Mouse (Mus musculus): ENCODE data around the gene Mindy2. TPM values are rescaled to one million over a fixed set of nuclear protein-coding genes. Genes with fewer than 3 reads are reported as not detected.

Gene Mindy2
- 110 TPM for polyA plus RNA-seq (2017; shearing (Covaris generic))

DNA sequence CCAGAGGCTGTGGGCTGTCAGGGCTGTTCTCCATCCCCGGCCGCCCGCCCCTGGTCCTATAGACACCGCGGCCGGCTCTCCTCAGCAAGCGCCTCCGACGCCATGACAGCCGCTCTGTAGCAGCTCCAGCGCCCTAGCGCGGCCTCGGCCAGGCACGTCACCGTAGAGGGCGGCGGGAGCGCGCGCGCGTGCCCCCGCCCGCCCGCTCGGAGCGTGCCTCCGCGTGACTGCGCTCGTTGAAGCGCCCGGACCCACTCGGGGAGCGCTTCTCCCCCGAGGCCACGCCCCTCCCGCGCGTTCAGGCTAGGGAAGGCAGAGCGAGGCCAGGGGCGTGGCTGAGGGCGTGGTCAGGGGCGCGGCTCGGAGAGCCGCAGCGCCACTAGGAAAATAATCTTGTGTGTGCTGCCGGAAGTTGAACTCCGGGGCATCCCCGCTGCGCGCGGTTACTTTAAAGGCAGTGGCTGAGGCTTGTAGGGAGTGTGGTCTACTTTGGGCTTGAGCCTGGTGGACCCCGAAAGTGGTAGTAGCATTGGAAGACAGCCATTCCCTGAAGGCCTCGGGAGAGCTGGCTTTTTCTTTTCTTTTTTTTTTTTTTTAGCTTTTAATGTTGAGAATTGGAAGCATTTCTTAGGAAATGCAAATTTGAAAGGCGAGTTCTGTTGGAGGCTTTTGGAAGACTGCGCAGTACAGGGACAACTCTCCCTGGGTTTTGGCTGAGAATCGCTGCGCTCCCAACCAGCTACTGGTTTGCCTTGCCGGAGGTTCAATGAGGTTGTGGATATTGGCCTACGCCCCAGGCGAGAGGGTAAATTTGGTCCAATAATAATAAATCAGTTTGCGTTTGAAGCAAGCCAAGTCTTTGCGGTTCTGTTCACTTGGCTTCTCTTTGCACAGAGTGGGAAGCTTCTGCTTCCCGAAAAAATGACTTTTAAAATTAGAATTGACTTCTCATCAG lies at the start of gene Mindy2:
Gene Mindy2 (minus strand): TSS at position 162 of the 955 bp plus-strand sequence.

GRCm38 (mm10) chr9:70678682-70679131 lies 21.7 kb upstream of the Mindy2 start, which contains the start of gene Adam10:
Adam10 (plus strand) TSS chr9:70678997.

DNA sequence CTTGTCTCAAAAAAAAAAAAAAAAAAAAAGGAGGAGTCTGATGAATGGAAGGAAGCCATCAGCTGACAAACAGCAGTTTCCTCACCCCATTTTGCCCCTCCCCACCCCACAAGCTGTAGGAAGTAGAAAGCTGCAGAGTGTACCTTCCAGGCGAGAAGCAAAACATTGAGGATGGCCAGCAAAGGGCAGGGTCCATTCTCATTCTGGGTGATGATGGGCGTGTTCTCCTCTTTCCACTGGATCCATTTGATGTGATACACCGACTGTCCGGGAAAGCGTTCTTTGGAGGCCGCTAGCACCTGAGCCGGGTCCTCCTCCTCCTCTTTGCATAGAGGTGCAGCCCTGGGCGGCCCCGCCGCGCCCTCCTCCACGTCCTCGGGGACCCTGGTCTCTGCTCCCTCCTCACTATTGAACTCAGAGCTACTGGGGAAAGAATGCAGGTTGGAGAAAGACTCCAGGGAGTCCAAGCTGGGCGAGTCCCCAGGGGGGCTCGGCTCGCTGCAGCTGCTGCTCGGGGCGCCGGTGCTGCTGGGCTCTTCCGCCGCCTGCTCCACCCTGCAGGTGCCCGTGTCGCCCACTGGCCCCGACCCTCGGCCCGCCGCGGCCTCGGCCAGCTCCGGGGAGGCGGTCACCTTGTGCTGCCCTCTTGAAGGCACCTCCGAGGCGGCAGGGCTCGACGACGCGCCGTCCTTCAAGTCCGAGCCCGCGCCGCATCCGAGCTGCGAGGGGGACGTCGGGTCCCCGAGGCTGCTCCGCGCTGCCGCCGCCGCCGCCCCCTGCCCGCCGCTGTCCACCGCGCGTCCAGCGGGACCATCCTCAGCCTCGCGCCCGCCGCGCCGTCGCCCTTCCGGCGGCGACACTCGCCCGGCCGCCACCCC lies 605 bp downstream of the Mindy2 start, which contains the start of gene Gm10642:
Gene Gm10642 (plus strand): TSS at position 122 of the 878 bp plus-strand sequence.

Other genes starting within 250 kb of the Mindy2 start
- gene Ccnb2, start 235.6 kb downstream of the Mindy2 start, polyA plus RNA-seq (2017; shearing (Covaris generic)) = 8.2 TPM
- gene Rnf111, start 153.4 kb downstream of the Mindy2 start, polyA plus RNA-seq (2017; shearing (Covaris generic)) = 49.4 TPM
- gene Sltm, start 114.4 kb downstream of the Mindy2 start, polyA plus RNA-seq (2017; shearing (Covaris generic)) = 121 TPM
- 4.8 TPM for gene Gm10642, start 923 bp downstream of the Mindy2 start, polyA plus RNA-seq (2017; shearing (Covaris generic))
- 96.4 TPM for gene Adam10, start 21.8 kb upstream of the Mindy2 start, polyA plus RNA-seq (2017; shearing (Covaris generic))

All from CD4-positive, CD25-positive, alpha-beta regulatory T cell (primary cell).